Mouse (Mus musculus): ENCODE measurements around the gene Gm49510. TPM values are rescaled to one million over a fixed set of nuclear protein-coding genes. Genes with fewer than 3 reads are reported as not detected.
A peak's percentile ranks its signal among the peaks of the same experiment; 100 is the strongest.
"Not testable (repeated sequence)": the region's sequence is repeated elsewhere in the genome, so short reads cannot be mapped to it uniquely, and the experiment has no call there.

Gm49510 gene
- polyA plus RNA-seq, 1 experiment from 2014 or later = 0.50 TPM

DNA sequence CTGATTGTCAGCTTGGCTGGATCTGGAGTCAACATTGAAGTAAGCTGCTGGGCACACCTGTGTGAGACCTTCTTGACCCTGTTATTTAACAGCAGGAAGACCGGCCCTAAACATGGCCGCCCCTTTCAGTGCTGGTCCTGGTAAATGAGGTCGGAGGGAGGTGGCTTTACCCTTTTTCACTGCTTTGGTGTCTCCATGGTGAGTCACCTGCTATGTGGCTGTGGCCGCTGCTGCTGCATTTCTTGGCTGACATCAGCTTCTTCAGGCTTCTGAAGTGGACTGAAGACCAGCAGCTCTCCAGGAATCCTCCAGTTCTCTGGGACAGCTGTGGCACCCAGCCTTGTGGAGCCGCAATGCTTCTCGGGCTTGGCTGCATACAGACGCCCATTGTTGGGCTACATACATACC is 30.6 kb upstream of the Gm49510 start:
- 58% methylated on average over 7 of the region's 7 CpGs for WGBS
- H3K4me3 ChIP-seq = no peak overlapping the region
- no peaks in the 10 kb centered on the region for H3K36me3 ChIP-seq
- H3K4me2 ChIP-seq = no peak overlapping the region
- H3K9me3 ChIP-seq = no peaks in the 10 kb centered on the region
- ATAC-seq (ENCODE audit: insufficient number of reproducible peaks, low FRiP score, low TSS enrichment, low read depth) = no peak
- peak overlapping the region; percentile 54 for H3K27ac ChIP-seq
- H3K4me1 ChIP-seq = peaks cover 12% of the 10 kb centered on the region
- H3K27me3 ChIP-seq = no peaks in the 10 kb centered on the region
- no peak overlapping the region for H3K9ac ChIP-seq

DNA sequence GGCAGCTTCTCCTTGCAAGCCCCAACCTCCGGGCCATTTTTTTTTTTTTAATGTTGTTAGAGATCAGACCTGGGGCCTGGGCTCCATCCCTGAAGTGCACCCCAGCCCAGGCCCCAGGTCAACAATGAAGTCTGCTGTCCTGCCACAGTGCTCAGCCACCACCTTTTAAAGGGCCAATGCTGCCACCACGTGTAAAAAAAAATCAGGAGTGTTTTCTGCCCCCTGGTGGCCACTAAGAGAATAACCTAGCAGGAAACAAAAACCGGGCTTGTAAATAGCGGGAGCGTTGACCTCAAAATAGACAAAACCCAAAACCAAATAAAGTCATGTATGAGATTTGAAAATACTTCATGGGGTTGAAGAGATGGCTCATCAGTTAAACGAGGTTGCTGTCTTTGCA is 29.7 kb upstream of the Gm49510 start:
- H3K4me2 ChIP-seq = no peak overlapping the region
- peaks cover 10% of the 10 kb centered on the region for H3K4me1 ChIP-seq
- no peaks in the 10 kb centered on the region for H3K36me3 ChIP-seq
- H3K27ac ChIP-seq = no peak overlapping the region
- H3K9ac ChIP-seq = no peak overlapping the region
- H3K4me3 ChIP-seq = no peak overlapping the region
- no peaks in the 10 kb centered on the region for H3K27me3 ChIP-seq
- no peaks in the 10 kb centered on the region for H3K9me3 ChIP-seq
- no peak for ATAC-seq (ENCODE audit: insufficient number of reproducible peaks, low FRiP score, low TSS enrichment, low read depth)
- 26% methylated on average over 6 of the region's 6 CpGs for WGBS

DNA sequence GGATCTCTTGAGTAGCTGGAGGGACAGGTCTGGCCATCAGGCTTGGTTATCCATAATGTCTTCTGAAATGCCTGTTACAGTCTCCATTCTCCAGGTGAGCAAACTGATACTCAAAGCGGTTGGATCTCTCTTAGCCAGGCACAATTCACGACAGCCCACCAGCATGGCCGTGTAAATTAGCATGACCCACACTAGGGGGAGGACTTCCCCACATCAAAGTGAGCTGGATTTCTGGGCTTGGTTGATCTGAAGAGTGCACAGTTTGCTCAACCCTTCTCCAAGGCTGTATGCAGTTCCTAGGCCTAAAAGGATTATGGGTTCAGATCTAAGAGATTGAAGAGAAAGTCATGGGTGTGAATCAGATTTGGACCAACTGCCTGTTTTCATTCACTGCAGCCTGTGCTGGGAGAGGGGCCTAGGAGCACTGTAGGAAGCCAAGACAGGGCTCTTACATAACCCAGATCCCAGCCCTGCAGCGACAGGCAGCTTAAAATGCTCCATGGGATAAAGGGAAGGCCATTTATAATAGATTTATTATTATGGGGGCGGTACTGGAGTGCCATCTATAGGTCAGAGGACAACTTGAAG is 27.4 kb upstream of the Gm49510 start:
- Histone ChIP-seq H3K4me2 (no peak overlapping the region), H3K4me1 (peaks cover 27% of the 10 kb centered on the region), H3K27ac (no peak overlapping the region), H3K9ac (no peak overlapping the region), H3K9me3 (no peaks in the 10 kb centered on the region), H3K36me3 (no peaks in the 10 kb centered on the region), H3K27me3 (no peaks in the 10 kb centered on the region), H3K4me3 (no peak overlapping the region)
- WGBS = 49% methylated on average over 5 of the region's 5 CpGs
- no peak for ATAC-seq (ENCODE audit: insufficient number of reproducible peaks, low FRiP score, low TSS enrichment, low read depth)

DNA sequence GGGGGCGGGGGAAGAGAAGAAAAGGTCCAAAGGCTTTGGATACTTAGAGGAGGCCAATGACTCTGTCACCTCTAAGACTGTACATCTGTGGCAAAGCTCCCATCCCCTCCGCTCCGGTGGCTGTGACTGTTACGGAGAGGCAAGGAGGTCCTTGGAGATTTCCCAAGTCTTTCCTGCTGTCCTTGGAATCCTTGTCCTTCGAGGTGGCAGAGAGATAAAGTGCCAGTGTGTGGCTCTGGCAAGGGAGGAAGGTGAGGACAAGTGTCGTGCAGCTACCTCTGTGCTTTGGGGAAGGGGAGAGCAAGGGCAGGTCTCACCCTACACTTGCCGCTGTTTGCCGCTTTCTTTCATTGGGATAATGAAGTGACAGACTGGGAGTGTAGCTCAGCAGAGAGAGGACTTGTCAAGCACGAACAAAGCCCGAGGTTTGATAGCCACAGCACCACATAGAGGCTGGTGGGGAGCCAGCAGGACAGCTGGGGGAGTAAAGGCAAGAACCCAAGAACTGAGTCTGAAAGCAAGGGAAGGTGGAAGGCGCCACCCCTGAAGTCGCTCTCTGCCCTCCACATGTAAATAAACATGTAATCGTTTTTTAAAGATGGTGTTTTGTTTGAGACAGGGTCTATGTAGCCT is 25.5 kb upstream of the Gm49510 start:
- H3K27me3 ChIP-seq = no peaks in the 10 kb centered on the region
- H3K4me1 ChIP-seq = peaks cover 26% of the 10 kb centered on the region
- H3K4me3 ChIP-seq = no peak overlapping the region
- H3K36me3 ChIP-seq = no peaks in the 10 kb centered on the region
- no peaks in the 10 kb centered on the region for H3K9me3 ChIP-seq
- H3K9ac ChIP-seq = no peak overlapping the region
- 62% methylated on average over 13 of the region's 13 CpGs for WGBS
- ATAC-seq (ENCODE audit: insufficient number of reproducible peaks, low FRiP score, low TSS enrichment, low read depth) = no peak
- no peak overlapping the region for H3K4me2 ChIP-seq
- H3K27ac ChIP-seq = no peak overlapping the region

DNA sequence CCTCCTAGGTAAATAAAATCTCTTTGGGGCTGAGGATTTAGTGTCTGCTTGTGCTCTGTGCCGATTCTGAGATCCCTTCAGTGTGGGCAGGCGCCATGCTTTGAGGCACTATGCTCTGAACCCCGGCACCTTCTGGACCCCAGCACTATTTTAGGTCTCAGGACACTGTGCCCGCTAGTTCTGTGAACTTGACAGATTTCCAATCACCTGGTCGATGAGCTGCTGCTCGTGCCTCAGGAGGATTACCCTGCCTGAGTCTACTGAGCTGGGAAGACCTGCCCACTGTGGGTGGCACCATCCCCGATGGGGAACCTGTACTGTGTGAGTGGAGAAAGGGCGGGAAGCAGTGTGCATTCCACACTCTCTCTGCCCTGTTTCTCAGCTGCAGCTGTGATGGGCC is 24.5 kb upstream of the Gm49510 start:
- peaks cover 35% of the 10 kb centered on the region for H3K4me1 ChIP-seq
- no peak overlapping the region for H3K9ac ChIP-seq
- H3K36me3 ChIP-seq = peaks cover 2% of the 10 kb centered on the region
- no peak for ATAC-seq (ENCODE audit: insufficient number of reproducible peaks, low FRiP score, low TSS enrichment, low read depth)
- H3K9me3 ChIP-seq = no peaks in the 10 kb centered on the region
- no peak overlapping the region for H3K4me3 ChIP-seq
- no peak overlapping the region for H3K4me2 ChIP-seq
- peak overlapping the region; percentile 100 for H3K27ac ChIP-seq
- whole genome bisulfite sequencing = 74% methylated on average over 8 of the region's 8 CpGs
- no peaks in the 10 kb centered on the region for H3K27me3 ChIP-seq

DNA sequence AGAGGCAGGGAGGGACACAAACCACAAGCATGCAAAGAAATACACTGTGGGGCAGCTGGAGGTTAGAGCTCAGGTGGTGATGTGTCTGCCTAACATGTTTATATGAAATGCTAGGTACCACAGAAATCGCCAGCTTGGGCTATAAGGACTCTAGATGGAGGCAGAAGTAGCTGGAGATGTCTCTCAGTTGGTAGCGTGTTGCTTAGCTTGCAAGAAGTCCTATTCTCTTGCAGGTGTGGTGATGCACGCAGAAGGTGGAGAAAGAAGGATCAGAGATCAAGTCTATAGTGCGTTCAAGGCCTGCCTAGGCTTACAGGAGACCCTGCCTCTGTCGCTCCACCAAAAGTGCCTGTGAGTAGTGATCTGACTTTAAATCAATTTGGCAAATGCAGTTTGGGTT is 23.9 kb upstream of the Gm49510 start:
- peak overlapping the region; percentile 68; the same call in 1 of the 2 replicates for H3K4me2 ChIP-seq
- no peak for ATAC-seq (ENCODE audit: insufficient number of reproducible peaks, low FRiP score, low TSS enrichment, low read depth)
- peaks cover 41% of the 10 kb centered on the region for H3K4me1 ChIP-seq
- H3K27me3 ChIP-seq = no peaks in the 10 kb centered on the region
- no peak overlapping the region for H3K4me3 ChIP-seq
- H3K9ac ChIP-seq = no peak overlapping the region
- peaks cover 7% of the 10 kb centered on the region for H3K36me3 ChIP-seq
- H3K9me3 ChIP-seq = no peaks in the 10 kb centered on the region
- peak overlapping the region; percentile 100 for H3K27ac ChIP-seq
- 64% methylated on average over 5 of the region's 5 CpGs for WGBS

DNA sequence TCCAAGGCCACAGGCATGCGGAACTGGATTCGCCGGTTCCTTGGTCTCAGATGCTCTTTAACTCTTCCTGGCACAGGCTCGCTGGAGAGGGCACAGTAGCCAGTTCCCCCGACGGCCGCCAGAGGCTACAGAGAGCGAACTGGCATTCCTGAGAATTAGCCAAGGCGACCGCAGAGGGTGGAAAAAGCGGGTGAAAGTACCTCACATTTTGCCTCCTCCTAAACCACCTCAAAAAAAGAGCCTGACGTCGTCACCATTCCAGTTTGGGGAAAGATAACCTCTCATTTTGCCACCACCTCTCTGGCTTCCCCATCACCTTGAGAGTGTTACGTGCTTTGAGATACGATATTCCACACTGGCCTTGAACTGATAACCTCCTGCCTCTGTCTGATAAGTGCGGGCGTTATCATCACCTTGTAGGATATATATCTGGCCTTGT is 23.2 kb upstream of the Gm49510 start:
- ATAC-seq (ENCODE audit: insufficient number of reproducible peaks, low FRiP score, low TSS enrichment, low read depth) = no peak
- no peaks in the 10 kb centered on the region for H3K27me3 ChIP-seq
- peak overlapping the region; percentile 68 for H3K4me2 ChIP-seq

DNA sequence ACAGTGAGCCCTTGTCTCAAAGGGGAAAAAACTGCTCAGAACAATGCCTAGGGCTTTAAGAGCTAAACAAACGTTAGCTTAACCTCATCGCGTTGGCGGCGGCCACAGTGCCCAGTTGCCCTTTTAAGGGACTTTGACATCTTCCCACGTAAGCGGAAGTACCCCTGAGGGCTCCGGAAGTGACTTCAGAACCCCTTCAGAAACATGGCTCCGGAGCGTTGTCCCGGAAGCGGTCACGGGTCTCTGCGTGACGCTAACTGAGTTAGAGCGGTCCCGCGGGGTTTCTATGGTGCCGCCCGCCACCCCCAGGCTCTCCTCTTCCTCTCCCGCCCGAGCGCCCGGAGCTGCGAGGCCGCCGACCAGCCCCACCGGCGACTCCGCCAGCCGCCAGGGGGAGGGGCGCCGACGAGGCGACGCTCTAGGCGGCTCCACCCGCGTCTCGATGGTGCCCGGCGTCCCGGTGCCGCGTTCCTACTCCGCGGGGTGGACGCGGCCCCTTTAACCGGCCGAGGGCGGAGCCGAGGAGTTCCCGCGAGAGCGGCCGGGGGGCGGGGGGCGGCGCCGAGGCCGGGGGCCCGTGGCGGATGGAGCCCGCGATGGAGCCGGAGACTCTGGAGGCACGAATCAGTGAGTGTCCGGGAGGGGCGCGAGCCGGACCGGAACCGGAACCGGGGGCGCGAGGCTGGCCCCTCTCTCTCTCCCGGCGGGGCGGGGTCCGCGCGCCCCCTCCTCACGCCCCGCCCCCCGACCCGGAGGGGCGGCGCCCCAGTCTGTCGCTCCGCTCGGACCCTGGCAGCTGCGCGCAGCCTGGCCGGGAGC is 22.3 kb upstream of the Gm49510 start, which contains the start of gene Gga1:
Gga1 (plus strand) TSS at position 200 of the 819 bp plus-strand sequence.
- under 1% methylated on average over 81 of the region's 95 CpGs for WGBS
- peak; percentile 87 for ATAC-seq (ENCODE audit: insufficient number of reproducible peaks, low FRiP score, low TSS enrichment, low read depth)
- H3K4me1 ChIP-seq = peaks cover 41% of the 10 kb centered on the region
- H3K36me3 ChIP-seq = peaks cover 24% of the 10 kb centered on the region
- H3K4me3 ChIP-seq = peak within 1 kb of the TSS; percentile 73
- peak within 1 kb of the TSS; percentile 68 for H3K4me2 ChIP-seq
- H3K9me3 ChIP-seq = no peaks in the 10 kb centered on the region
- H3K27me3 ChIP-seq = no peaks in the 10 kb centered on the region
- H3K27ac ChIP-seq = peak within 1 kb of the TSS; percentile 100
- peak within 1 kb of the TSS; percentile 76 for H3K9ac ChIP-seq

More for the DNA sequence above, 23.2 kb upstream of the Gm49510 start:
- peaks cover 15% of the 10 kb centered on the region for H3K36me3 ChIP-seq
- H3K4me1 ChIP-seq = peaks cover 41% of the 10 kb centered on the region
- H3K9ac ChIP-seq = peak overlapping the region; percentile 76
- peak overlapping the region; percentile 100 for H3K27ac ChIP-seq
- WGBS = 2% methylated on average over 17 of the region's 17 CpGs
- peak overlapping the region; percentile 73 for H3K4me3 ChIP-seq
- H3K9me3 ChIP-seq = no peaks in the 10 kb centered on the region

DNA sequence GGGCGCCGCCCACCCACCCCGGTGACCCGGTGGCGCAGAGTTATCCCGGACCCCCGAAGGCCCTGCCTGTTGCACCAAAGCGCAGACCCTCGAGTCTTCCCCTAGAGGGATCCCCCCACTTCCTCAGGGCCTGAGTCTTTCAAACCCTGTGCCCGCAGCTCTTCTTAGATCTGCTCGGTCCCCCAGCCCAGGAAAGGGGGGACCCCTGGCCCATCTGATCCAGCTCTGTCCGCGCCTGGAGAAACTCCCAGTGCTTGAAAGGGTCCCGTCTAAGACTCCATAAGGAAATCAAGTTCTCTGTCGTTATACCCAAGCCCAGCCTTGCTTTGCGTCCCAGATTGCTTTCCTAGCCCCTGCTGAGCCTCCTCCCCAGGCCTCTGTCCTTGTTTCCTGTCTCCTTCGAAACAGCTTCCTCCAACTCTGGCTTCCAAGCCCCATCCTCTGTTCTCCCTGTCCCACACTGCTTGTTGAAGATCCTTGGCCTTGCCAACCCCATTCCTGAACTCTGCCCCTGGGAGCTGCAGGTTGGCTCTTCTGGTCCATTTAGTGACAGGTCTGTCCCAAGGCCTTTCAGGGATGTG is 21.6 kb upstream of the Gm49510 start:
- Histone ChIP-seq H3K4me1 (peaks cover 41% of the 10 kb centered on the region), H3K27me3 (no peaks in the 10 kb centered on the region), H3K4me2 (peak overlapping the region; percentile 68), H3K27ac (peak overlapping the region; percentile 100), H3K4me3 (peak overlapping the region; percentile 73), H3K36me3 (peaks cover 30% of the 10 kb centered on the region), H3K9me3 (no peaks in the 10 kb centered on the region), H3K9ac (peak overlapping the region; percentile 76)
- WGBS = under 1% methylated on average over 17 of the region's 17 CpGs
- no peak for ATAC-seq (ENCODE audit: insufficient number of reproducible peaks, low FRiP score, low TSS enrichment, low read depth)

DNA sequence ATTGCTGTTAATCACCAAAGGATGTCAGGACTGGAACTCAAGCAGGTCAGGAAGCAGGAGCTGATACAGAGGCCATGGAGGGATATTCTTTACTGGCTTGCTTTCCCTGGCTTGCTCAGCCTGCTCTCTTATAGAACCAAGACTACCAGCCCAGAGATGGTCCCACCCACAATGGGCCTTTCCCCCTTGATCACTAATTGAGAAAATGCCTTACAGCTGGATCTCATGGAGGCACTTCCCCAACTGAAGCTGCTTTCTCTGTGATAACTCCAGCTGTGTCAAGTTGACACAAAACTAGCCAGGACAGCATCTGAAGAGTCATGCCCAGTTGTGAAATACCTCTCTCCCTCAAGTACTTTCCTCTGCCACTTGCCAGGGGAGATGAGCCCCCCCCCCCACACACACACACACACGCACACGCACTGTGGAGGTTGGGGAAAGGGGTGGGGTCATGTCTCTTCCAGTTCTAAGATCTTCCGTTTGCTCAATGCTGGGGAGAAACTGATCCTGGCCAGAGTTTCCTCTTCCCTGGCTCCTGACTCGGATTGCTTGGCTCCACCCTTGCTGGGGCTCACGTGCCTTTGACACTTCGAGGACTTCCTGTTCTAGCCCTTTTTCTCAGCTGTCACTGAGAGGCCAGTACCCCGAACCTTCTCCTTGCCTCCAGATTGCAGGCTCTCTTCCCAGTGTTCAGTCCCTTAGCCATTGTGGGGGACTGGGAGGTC is 20.5 kb upstream of the Gm49510 start:
- Histone ChIP-seq H3K4me1 (peaks cover 41% of the 10 kb centered on the region), H3K27ac (peak overlapping the region; percentile 75), H3K36me3 (peaks cover 41% of the 10 kb centered on the region), H3K4me2 (peak overlapping the region; percentile 10; the same call in 1 of the 2 replicates)
- 21% methylated on average over 7 of the region's 7 CpGs for WGBS
- not testable (repeated sequence) for H3K4me3 ChIP-seq; H3K27me3 ChIP-seq; H3K9ac ChIP-seq; H3K9me3 ChIP-seq; ATAC-seq (ENCODE audit: insufficient number of reproducible peaks, low FRiP score, low TSS enrichment, low read depth)

DNA sequence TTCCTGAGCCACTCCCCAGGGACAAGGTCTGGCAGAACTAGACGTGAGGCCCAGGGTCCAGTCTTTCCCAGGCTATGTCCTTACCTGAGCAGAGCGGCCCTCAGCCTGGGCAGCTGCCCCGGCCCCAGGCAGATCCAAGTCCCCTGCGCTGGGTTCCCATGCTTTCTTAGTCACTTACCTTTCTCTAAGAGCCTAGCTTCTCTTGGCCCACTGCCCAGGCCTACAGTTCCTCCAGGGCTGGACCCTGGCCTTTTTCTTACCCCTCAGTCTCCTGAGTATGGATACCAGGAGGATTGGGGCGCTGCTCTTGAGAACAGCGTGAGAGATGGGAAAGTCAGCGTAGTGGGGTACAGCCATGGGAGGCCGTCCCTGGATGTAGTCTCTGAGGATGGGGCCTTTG is 19.0 kb upstream of the Gm49510 start:
- Histone ChIP-seq H3K9ac (no peak overlapping the region), H3K27me3 (no peaks in the 10 kb centered on the region), H3K4me1 (peaks cover 34% of the 10 kb centered on the region), H3K27ac (no peak overlapping the region), H3K4me2 (no peak overlapping the region), H3K4me3 (no peak overlapping the region), H3K9me3 (no peaks in the 10 kb centered on the region), H3K36me3 (peaks cover 54% of the 10 kb centered on the region)
- WGBS = 90% methylated on average over 8 of the region's 8 CpGs
- ATAC-seq (ENCODE audit: insufficient number of reproducible peaks, low FRiP score, low TSS enrichment, low read depth) = no peak
